Mouse (Mus musculus): ENCODE measurements around the gene Frmd5.

- no peak for TF ChIP-seq CTCF (IDR thresholded peaks at IDR 0.05; ENCODE audit: borderline replicate concordance, insufficient read depth, low read length)
- TF ChIP-seq POLR2A (IDR thresholded peaks at IDR 0.05; ENCODE audit: low read depth, low read length) = no peak
Observed at GRCm38 (mm10) chr2:121507173-121507950, 299.5 kb downstream of the Frmd5 start.
